Mouse (Mus musculus): Measurements from ENCODE around the gene Gm9376. TPM values are rescaled to one million over a fixed set of nuclear protein-coding genes. Genes with fewer than 3 reads are reported as not detected.

The Gm9376 gene
- total RNA-seq (2023) = not detected

DNA sequence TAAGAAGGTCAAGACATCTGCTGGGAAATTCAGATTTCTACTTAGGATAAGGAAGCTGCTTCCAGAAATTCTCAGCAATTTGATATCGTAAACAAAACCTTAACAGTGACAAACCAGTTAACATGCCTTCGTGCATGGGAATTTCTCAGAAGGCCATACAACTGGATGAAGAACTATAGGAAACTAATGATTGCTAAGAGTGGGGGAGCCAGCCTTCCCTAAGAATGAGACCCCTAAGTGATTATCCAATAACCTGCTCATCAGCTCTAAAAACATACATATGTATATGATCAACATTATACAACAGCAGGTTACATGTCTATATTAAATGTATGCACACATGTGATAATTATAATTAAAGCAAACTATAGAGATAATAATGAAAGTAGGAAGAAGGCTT is at the start of gene Gm9376:
Gene Gm9376 (plus strand): TSS at position 301 of the 400 bp plus-strand sequence.

DNA sequence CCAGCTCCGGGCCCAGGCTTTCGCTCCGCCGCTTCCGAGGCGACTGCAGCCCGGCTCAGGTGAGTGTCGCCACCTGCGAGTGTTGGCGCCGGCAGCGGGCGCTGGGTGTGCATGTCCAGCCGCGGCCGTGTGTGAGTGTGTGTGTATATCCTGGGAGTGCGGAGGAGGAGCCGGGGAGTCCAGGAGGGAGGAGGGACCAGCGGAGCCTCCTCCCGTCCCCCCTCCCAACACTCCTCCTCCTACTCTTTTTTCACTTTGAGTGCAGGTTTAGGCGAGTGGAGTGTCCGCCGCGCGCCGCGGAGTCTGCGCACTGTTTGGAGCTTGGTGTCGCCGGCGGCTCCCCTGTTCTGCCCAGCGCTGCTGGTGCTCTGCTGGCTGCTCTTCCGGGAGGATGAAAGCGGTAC is 29.9 kb upstream of the Gm9376 start, which contains the start of gene Sox21:
Gene Sox21 (minus strand): TSS at position 145 of the 404 bp plus-strand sequence.

Other genes starting within 250 kb of the Gm9376 start
- gene Dct, start 214.7 kb upstream of the Gm9376 start, total RNA-seq (2023) = not detected
- 10 to 100 TPM; 24.5 to 24.7 TPM for gene Tgds, start 134.2 kb upstream of the Gm9376 start, total RNA-seq (2023)
- 10 to 100 TPM; 12.6 to 14.5 TPM for gene Gpr180, start 129.8 kb upstream of the Gm9376 start, total RNA-seq (2023)
- not detected for gene Sox21, start 29.9 kb upstream of the Gm9376 start, total RNA-seq (2023)